Comparison of ENCODE assay signal across 22 mouse cellular contexts in genomic region chr9:17168193-17168592, GRCm38 (mm10).
DNase-seq lines count a peak whose midpoint lies in the region; ATAC-seq and TF ChIP-seq lines count a peak whose summit lies in the region.
"Had no signal": no experiment of that assay in that cellular context is flagged by ENCODE, and none has a peak within 500 bp of the region (broad histone marks: within the 10 kb centered on the region; RNA-seq: fewer than 3 reads in every experiment).

No protein-coding gene starts in this region.

- H3K4me2 ChIP-seq in forebrain, embryonic 14.5 days (ENCODE audit: low read length) = no peak overlapping the region
- H3K4me2 ChIP-seq in forebrain, embryonic 13.5 days = no peak overlapping the region
- H3K4me2 ChIP-seq in forebrain, embryonic 16.5 days (ENCODE audit: low read length) = no peak overlapping the region
- H3K4me2 ChIP-seq: embryonic facial prominence, embryonic 12.5 days had no signal

- no peaks in the 10 kb centered on the region for H3K4me1 ChIP-seq in forebrain, embryonic 14.5 days (ENCODE audit: control insufficient read depth, insufficient read depth, low read length)
- no peaks in the 10 kb centered on the region for H3K4me1 ChIP-seq in forebrain, embryonic 13.5 days
- no peaks in the 10 kb centered on the region for H3K4me1 ChIP-seq in forebrain, embryonic 16.5 days (replicated peaks; ENCODE audit: control insufficient read depth, insufficient read depth, low read length)
- H3K4me1 ChIP-seq in forebrain, embryonic 10.5 days = no peaks in the 10 kb centered on the region
- H3K4me1 ChIP-seq: embryonic facial prominence, embryonic 10.5 days; embryonic facial prominence, embryonic 12.5 days had no signal

- H3K4me3 ChIP-seq in forebrain, embryonic 14.5 days (ENCODE audit: low read depth, low read length) = no peak overlapping the region
- no peak overlapping the region for H3K4me3 ChIP-seq in forebrain, embryonic 13.5 days
- no peak overlapping the region for H3K4me3 ChIP-seq in forebrain, embryonic 16.5 days (replicated peaks; ENCODE audit: low read length)
- H3K4me3 ChIP-seq in forebrain, embryonic 10.5 days = no peak overlapping the region
- H3K4me3 ChIP-seq: embryonic facial prominence, embryonic 10.5 days; embryonic facial prominence, embryonic 12.5 days had no signal

- no peak overlapping the region for H3K27ac ChIP-seq in forebrain, embryonic 14.5 days (ENCODE audit: low read depth, low read length)
- H3K27ac ChIP-seq in forebrain, embryonic 13.5 days = no peak overlapping the region
- H3K27ac ChIP-seq in forebrain, embryonic 16.5 days (ENCODE audit: low read length) = no peak overlapping the region
- no peak overlapping the region for H3K27ac ChIP-seq in forebrain, embryonic 10.5 days
- H3K27ac ChIP-seq: embryonic facial prominence, embryonic 10.5 days; embryonic facial prominence, embryonic 12.5 days had no signal

- H3K36me3 ChIP-seq in forebrain, embryonic 14.5 days (ENCODE audit: control insufficient read depth, insufficient read depth, low read length) = no peaks in the 10 kb centered on the region
- no peaks in the 10 kb centered on the region for H3K36me3 ChIP-seq in forebrain, embryonic 13.5 days (ENCODE audit: poor library complexity, severe bottlenecking)
- H3K36me3 ChIP-seq in forebrain, embryonic 16.5 days (ENCODE audit: control insufficient read depth, insufficient read depth) = no peaks in the 10 kb centered on the region
- no peaks in the 10 kb centered on the region for H3K36me3 ChIP-seq in forebrain, embryonic 10.5 days (replicated peaks)
- H3K36me3 ChIP-seq: embryonic facial prominence, embryonic 10.5 days; embryonic facial prominence, embryonic 12.5 days; G1E had no signal

- H3K9me3 ChIP-seq in forebrain, embryonic 14.5 days (replicated peaks; ENCODE audit: control insufficient read depth, low read length) = no peaks in the 10 kb centered on the region
- no peaks in the 10 kb centered on the region for H3K9me3 ChIP-seq in forebrain, embryonic 13.5 days (replicated peaks)
- H3K9me3 ChIP-seq in forebrain, embryonic 16.5 days (ENCODE audit: control insufficient read depth, low read length) = no peaks in the 10 kb centered on the region
- H3K9me3 ChIP-seq in forebrain, embryonic 10.5 days = no peaks in the 10 kb centered on the region
- H3K9me3 ChIP-seq: embryonic facial prominence, embryonic 10.5 days; embryonic facial prominence, embryonic 12.5 days; G1E had no signal

- 54% methylated on average over 1 of the region's 1 CpGs for WGBS in forebrain, embryonic 14.5 days
- WGBS in forebrain, embryonic 13.5 days = 39% methylated on average over 1 of the region's 1 CpGs
- 81% methylated on average over 1 of the region's 1 CpGs for WGBS in forebrain, embryonic 16.5 days
- 83% methylated on average over 1 of the region's 1 CpGs for WGBS in forebrain, embryonic 10.5 days

- TF ChIP-seq POLR2A in brain, embryonic 14.5 days (IDR thresholded peaks at IDR 0.05; ENCODE audit: borderline replicate concordance, extremely low read depth, insufficient read depth, insufficient read length, poor library complexity, severe bottlenecking) = no peak

- no peak overlapping the region for H3K9ac ChIP-seq in forebrain, embryonic 14.5 days (ENCODE audit: low read length)
- no peak overlapping the region for H3K9ac ChIP-seq in forebrain, embryonic 13.5 days
- no peak overlapping the region for H3K9ac ChIP-seq in forebrain, embryonic 16.5 days (replicated peaks; ENCODE audit: low read depth, low read length)
- H3K9ac ChIP-seq: embryonic facial prominence, embryonic 12.5 days had no signal

- no peak for TF ChIP-seq CTCF in brain, embryonic 14.5 days (IDR thresholded peaks at IDR 0.05; ENCODE audit: borderline replicate concordance, extremely low read depth, insufficient read depth, insufficient read length)

- no peaks in the 10 kb centered on the region for H3K27me3 ChIP-seq in forebrain, embryonic 14.5 days (replicated peaks; ENCODE audit: control insufficient read depth, insufficient read depth, low read length)
- H3K27me3 ChIP-seq in forebrain, embryonic 13.5 days = no peaks in the 10 kb centered on the region
- no peaks in the 10 kb centered on the region for H3K27me3 ChIP-seq in forebrain, embryonic 16.5 days (replicated peaks; ENCODE audit: control insufficient read depth, insufficient read depth, low read length)
- H3K27me3 ChIP-seq in forebrain, embryonic 10.5 days (ENCODE audit: poor library complexity, severe bottlenecking) = no peaks in the 10 kb centered on the region
- H3K27me3 ChIP-seq: CH12.LX; embryonic facial prominence, embryonic 12.5 days; Patski had no signal

- peak; percentile 4 for DNase-seq in forebrain, embryonic 14.5 days (ENCODE audit: low spot score)
- no peak for DNase-seq in forebrain, embryonic 10.5 days (ENCODE audit: extremely low spot score, low spot score)
- peak; percentile 35 for DNase-seq in brain, embryonic 14.5 days (ENCODE audit: low read depth)
- DNase-seq: adrenal gland, adult 8-10 months; adrenal gland, postnatal 14 days; adrenal gland, postnatal 36 days; B cell, adult 2 months; cerebellum, adult 11-12 months; cerebellum, adult 2 months; cerebellum, adult 9-10 months; cerebellum, postnatal 10 days; cerebellum, postnatal 25 days had no signal

- ATAC-seq in forebrain, embryonic 14.5 days = no peak
- no peak for ATAC-seq in forebrain, embryonic 13.5 days
- peak; percentile 87 for ATAC-seq in forebrain, embryonic 16.5 days
- ATAC-seq in megakaryocyte-erythroid progenitor cell, adult 5-6 weeks (replicated peaks; ENCODE audit: low FRiP score, low TSS enrichment, poor library complexity, severe bottlenecking) = no peak
- ATAC-seq: activated CD4-positive, CD25-positive, alpha-beta regulatory T cell, adult 4 months; CD4-positive, CD25-positive, alpha-beta regulatory T cell, adult 4 months; Patski had no signal
